Mouse (Mus musculus) liver, adult (tissue): ENCODE measurements around the gene Ccnl2.

Experiments used
- GATA4 ChIP-seq: IDR thresholded peaks from 2 replicates; pipeline ENCODE4 v1.6.1; 2014; ENCODE audit warnings: mild to moderate bottlenecking, low read length; ENCODE audit not compliant: insufficient replicate concordance

Ccnl2 gene

DNA sequence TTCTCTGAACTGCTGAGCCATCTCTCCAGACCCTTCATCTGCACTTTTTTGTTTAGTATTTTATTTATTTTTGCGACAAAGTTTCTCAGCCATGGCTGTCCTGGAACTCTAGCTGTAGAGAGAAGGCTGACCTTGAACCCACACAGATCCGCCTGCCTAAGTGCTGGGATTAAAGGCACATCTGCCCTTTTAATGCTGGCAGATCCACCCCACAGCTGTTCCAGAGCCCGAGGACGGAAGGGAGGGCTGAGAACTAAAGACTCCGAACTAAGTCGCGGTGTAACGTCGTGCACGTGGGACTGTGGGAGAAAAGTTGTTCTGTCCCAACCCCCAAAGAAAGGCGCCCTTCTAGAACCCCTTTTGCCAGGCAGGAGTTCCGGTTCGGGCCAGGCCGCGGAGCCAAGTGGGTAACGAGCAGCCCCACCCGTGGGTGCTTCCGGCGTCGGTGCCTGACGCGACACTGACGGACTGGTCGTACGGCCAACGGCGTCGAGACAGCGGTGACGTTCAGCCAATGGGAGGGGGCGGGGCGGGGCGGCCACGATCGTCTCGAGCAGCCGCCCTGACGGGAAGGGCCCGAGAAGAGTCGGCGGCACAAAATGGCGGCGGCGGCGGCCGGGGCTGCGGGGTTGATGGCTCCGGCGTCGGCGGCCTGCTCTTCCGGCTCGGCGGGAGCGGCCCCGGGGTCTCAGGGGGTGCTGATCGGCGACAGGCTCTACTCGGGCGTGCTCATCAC, at the start of gene Ccnl2:
Gene Ccnl2, plus strand, starts transcription at position 561 of the 736 bp plus-strand sequence.
- no peak; the same call in 1 of the 2 replicates for TF ChIP-seq GATA4

DNA sequence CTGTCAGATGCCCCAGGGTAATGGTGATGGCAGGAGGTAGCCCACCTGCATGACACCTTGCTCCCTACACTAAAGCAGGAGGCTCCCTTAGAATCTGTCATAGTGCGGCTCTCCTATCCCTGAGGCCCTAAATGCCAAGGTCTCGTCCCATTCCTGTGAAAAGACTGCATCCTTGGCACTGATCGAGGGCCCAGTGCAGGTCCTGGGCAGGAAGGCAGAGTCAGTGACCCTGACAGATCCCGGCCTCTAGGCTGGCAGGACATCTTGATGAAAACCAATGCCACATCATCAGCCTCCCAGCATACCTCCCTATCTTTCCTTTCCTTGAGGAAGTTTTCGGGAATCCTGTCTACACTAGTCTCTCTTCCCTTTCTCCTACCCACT, 42.8 kb upstream of the Ccnl2 start:
- TF ChIP-seq GATA4: no peak

DNA sequence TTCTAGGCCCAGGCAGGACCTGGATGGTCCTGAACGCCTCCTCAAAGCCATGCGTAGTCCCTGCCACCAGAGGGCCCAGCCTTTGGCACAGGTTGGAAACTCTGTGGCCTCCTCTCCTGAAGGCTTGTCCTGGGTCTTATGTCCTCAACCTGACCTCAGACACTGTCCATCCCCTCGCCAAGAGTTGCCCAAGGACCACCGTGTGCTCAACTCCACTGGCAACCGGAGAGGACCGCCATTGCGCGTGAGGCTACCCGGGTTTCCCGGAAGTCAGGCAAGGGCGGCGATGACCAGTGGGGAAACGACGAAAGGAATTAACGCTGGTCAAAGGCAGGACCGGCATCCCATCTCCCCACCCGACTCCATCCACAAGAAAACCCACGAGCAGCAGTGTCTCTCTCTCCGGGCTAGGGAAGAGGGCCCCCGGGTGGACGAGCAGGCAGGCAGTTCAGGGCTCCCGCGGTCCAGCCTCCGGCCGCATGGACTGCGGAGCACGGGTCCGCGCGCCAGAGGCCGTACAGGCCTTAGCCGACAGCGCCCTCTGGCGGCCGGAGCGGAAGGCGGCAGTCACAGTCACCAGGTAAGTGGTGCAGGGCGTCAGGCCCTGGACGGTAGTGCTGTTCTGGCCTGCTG, 42.3 kb upstream of the Ccnl2 start:
- no peak; the same call in 1 of the 2 replicates for TF ChIP-seq GATA4

DNA sequence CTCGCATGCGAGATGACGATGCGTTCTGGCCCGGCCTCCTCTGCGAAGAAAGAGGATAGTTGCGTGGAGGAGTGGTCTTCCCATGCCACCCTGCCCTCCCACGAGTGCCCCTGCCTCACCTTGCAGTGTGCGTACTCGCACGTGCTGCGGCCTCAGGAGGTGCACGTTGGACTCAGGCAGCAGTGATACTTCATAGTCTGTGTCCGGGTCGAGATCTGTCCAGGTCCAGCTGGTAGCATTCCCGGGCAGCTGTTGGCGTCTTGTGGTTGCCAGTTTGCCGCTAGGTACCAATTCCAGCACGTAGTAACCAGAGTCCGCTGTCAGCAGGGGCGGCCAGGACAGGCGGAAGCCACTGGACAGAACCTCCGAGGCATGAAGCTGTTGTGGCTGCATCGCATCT, 41.7 kb upstream of the Ccnl2 start:
- TF ChIP-seq GATA4: no peak; the same call in 1 of the 2 replicates

GRCm38 (mm10) chr4:155771706-155772105, 40.6 kb upstream of the Ccnl2 start:
- no peak for TF ChIP-seq GATA4

- TF ChIP-seq GATA4: no peak
Observed at GRCm38 (mm10) chr4:155772786-155773185, 39.5 kb upstream of the Ccnl2 start.

- TF ChIP-seq GATA4: no peak
Observed at GRCm38 (mm10) chr4:155773335-155774078, 38.8 kb upstream of the Ccnl2 start.

DNA sequence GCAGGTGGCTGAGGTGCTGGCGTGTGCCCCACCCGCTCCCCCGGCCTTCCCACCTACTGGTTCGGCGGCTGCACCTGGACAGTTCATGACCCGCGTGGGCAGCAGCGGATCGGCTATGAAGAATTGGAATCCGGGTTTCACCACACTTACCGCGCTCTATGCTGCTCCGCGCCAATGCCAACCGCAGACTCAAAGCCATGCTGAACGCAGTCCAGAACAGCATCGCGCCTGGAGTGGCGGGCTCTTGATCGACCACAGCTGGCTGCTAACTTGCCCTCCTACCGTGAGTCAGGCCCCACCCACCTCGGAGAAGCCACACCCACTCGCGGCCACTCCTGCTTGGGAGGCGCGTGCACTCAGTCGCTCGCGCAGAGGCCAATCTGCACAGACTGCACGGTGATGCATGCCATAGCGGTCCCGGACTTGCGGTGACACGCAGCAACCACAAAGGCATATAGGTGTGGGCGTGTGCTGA, 38.0 kb upstream of the Ccnl2 start, which contains the start of gene Vwa1:
Gene Vwa1, minus strand, starts transcription at position 419 of the 475 bp plus-strand sequence.
- no peak for TF ChIP-seq GATA4

DNA sequence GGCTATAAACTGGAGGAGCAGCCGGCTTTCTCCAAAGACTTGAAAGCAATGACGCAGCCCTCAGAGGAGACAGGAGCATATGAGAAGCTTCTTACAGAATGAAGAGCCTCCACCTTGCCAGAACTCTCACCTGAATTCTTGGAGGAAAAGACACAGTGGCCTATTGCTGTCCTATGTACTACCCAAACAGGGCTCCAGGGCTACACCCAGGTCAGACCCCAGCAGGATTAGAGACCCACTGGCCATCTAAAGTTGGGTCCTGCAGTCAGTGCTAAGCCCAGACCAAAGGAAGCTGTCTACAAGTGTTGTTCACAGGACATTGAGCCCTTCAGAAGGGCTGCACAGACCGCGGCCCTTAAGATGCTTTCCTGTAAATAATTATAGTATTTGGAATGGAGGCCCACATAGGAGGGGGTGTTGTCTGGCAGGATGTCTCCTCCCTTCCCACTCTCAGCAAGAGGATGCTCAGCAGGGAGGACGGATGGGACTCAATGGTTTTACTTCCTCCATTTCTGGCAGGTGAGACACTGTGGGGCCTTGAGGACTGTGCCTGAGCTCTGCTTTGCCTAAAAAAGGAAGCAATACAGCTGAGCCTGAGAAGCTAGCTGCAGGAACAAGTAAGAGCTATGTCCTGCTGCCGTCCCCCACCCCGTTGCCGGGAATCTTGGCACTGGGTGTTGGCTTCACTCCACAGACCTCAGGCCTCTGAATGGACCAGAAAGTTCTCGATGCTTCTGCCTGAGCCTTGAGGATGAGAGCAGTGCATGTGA, 37.1 kb upstream of the Ccnl2 start:
- TF ChIP-seq GATA4: no peak

DNA sequence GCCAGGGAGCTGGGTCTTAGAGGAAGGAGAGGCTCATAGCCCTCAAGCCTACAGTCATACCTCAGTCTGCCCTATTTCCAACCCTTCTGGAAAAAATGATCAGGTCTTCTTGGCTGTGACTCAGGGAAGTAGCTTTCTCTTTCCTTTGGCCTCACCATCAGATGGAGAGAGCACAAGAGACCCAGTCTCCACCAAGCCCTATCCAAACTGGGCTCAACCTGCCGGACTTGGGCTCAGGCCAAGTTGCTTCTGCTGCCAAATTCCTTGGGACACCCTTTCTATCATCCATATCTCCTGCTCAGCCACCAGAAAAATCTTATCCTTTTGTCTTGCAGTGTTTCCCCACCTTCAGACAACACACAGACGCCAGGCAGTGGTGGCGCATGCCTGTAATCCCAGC, 36.4 kb upstream of the Ccnl2 start:
- TF ChIP-seq GATA4: no peak

DNA sequence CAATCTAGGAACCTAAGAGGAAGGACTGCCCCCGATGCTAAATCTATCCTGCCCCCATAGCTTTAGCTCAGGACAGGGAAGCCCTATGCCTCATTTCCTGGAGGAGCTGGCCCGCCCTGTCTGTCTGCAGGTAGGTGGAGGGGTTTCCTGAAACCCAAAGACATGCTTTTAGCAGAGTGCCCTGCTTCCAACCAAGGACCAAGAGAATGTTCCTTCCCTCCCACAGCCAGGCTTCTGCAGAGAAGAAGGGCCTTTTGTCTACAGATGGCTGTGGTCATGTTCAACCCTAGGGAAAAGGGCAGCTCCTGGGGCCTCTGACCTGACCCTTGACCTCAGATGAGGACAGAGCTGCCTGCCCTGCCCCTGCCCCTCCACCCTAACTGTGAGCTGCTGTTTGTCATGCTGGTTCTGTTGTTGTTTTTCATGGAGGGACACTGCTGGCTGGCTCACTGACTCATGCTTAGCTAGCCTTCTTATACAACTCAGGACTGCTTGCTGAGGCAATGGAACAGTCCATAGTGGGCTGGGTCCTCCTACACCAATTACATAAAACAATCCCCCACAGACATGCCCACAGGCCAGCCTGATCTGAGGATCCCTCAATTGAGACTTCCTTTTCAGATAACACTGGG, 35.5 kb upstream of the Ccnl2 start:
- no peak for TF ChIP-seq GATA4

DNA sequence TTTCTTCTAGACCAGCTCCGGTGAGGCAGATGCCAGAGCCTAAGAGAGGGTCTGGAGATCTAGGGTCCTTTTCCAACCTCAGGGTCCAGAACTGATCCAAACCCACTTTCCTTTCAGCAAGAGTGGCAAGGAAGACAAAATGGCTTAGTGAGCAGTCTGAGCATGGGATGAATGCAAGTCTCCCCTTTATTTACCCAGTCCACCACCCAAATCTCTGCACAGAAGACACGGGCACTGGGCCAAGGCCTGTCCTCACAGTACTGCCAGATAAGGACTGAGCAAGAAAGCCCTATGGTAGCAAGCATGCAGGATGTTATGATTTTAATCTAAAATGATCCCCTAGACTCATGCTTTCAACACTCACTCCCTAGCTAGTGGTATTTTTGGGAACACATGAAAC, 34.5 kb upstream of the Ccnl2 start:
- no peak for TF ChIP-seq GATA4

- no peak for TF ChIP-seq GATA4
Observed at GRCm38 (mm10) chr4:155779498-155779897, 32.8 kb upstream of the Ccnl2 start.

- no peak for TF ChIP-seq GATA4
Observed at GRCm38 (mm10) chr4:155780895-155781294, 31.4 kb upstream of the Ccnl2 start.
